Mouse (Mus musculus) CH12.LX (cell line): ENCODE measurements at regions not wholly inside any gene's neighbourhood (a gene's known extent, or its start where the extent isn't known, plus 50 kb on each side); places are given as distances from the start of the nearest gene placed in this dataset.

ENCODE experiments used
- DNase-seq: peaks from one replicate; pipeline ENCODE4 v3.0.0-alpha.2; 2013; ENCODE audit errors: extremely low read depth
- H3K27ac ChIP-seq: 2 replicates; pipeline ENCODE4 v1.5.1; 2012; ENCODE audit warnings: low read depth, mild to moderate bottlenecking, control low read depth, moderate library complexity; ENCODE audit not compliant: insufficient read depth
- H3K27me3 ChIP-seq: replicated peaks from 2 replicates; pipeline ENCODE3; 2012; ENCODE audit warnings: inconsistent platforms
- H3K36me3 ChIP-seq, 2 experiments: replicated peaks in 1 of 2; 2 replicates each; pipeline versions ENCODE3 to v1.6.1; 2012; ENCODE audit warnings: inconsistent platforms in 1 of 2, low read length in 1 of 2, mild to moderate bottlenecking in 1 of 2, mixed read lengths in 1 of 2, moderate library complexity in 1 of 2; ENCODE audit not compliant: control insufficient read depth in 1 of 2, insufficient read depth in 1 of 2
- H3K4me1 ChIP-seq, 2 experiments: 2 replicates each; pipeline ENCODE4 v1.6.1; 2012; ENCODE audit warnings: inconsistent platforms in 1 of 2, moderate library complexity in 1 of 2; ENCODE audit not compliant: insufficient read depth in 2 of 2, control insufficient read depth in 1 of 2
- H3K4me2 ChIP-seq: 2 replicates; pipeline ENCODE4 v1.6.1; 2012; ENCODE audit warnings: low read depth, mild to moderate bottlenecking, control low read depth; ENCODE audit not compliant: poor library complexity, insufficient read depth, severe bottlenecking
- H3K4me3 ChIP-seq, 3 experiments: fragments of 150-350 bp in 1 of 3; sonication (generic) in 1 of 3; replicated peaks in 1 of 3; 2 replicates each; pipeline versions ENCODE3 to v1.5.1; 2011 to 2012; ENCODE audit warnings: low read depth in 2 of 3, low read length in 2 of 3, mild to moderate bottlenecking in 2 of 3, moderate library complexity in 2 of 3, control low read depth in 1 of 3, improper control_type of control experiment in 1 of 3, inconsistent platforms in 1 of 3, mixed read lengths in 1 of 3; ENCODE audit not compliant: poor library complexity in 1 of 3
- H3K79me2 ChIP-seq: replicated peaks from 2 replicates; pipeline ENCODE4 v1.6.1; 2012; ENCODE audit warnings: mild to moderate bottlenecking, moderate library complexity; ENCODE audit not compliant: control insufficient read depth, poor library complexity, insufficient read depth, severe bottlenecking; ENCODE audit errors: extremely low read depth
- H3K9ac ChIP-seq: 2 replicates; pipeline ENCODE4 v1.6.1; 2012; ENCODE audit warnings: low read depth, mild to moderate bottlenecking, control low read depth, moderate library complexity; ENCODE audit not compliant: insufficient read depth
- H3K9me3 ChIP-seq: replicated peaks from 2 replicates; pipeline ENCODE3; 2012; ENCODE audit warnings: low read length, inconsistent platforms, mixed read lengths
- CHD2 ChIP-seq: IDR thresholded peaks from 2 replicates; pipeline ENCODE4 v1.6.1; 2011; ENCODE audit warnings: low read length, improper control_type of control experiment
- E2F4 ChIP-seq: IDR thresholded peaks from 2 replicates; pipeline ENCODE4 v1.6.1; 2011; ENCODE audit warnings: low read depth, low read length, improper control_type of control experiment; ENCODE audit not compliant: insufficient replicate concordance
- HCFC1 ChIP-seq: IDR thresholded peaks from 2 replicates; pipeline ENCODE4 v1.6.1; 2012; ENCODE audit warnings: low read depth, mild to moderate bottlenecking, inconsistent platforms, low read length, improper control_type of control experiment
- IRF4 ChIP-seq: IDR thresholded peaks from 2 replicates; pipeline ENCODE4 v1.6.1; 2014; ENCODE audit warnings: low read depth, mild to moderate bottlenecking, inconsistent platforms, low read length, improper control_type of control experiment
- JUND ChIP-seq: conservative IDR thresholded peaks from 2 replicates; pipeline ENCODE4 v1.6.1; 2011; ENCODE audit warnings: low read depth, low read length, improper control_type of control experiment
- KAT2A ChIP-seq: IDR thresholded peaks from 2 replicates; pipeline ENCODE4 v1.6.1; 2012; ENCODE audit warnings: low read length, improper control_type of control experiment, inconsistent platforms; ENCODE audit not compliant: insufficient replicate concordance
- MAFK ChIP-seq: IDR thresholded peaks from 2 replicates; pipeline ENCODE4 v1.6.1; 2011; ENCODE audit warnings: low read length, improper control_type of control experiment; ENCODE audit not compliant: insufficient replicate concordance
- MAX ChIP-seq: IDR thresholded peaks from 2 replicates; pipeline ENCODE4 v1.6.1; 2011; ENCODE audit warnings: low read length, improper control_type of control experiment
- NELFE ChIP-seq: IDR thresholded peaks from 2 replicates; pipeline ENCODE4 v1.6.1; 2011; ENCODE audit warnings: low read depth, low read length, improper control_type of control experiment
- PAX5 ChIP-seq: IDR thresholded peaks from 2 replicates; pipeline ENCODE4 v1.6.1; 2012; ENCODE audit warnings: low read length, inconsistent platforms, mixed read lengths
- POLR2A ChIP-seq: IDR thresholded peaks from 2 replicates; pipeline ENCODE4 v1.6.1; 2011; ENCODE audit warnings: low read depth, mild to moderate bottlenecking, improper control_type of control experiment, low read length
- RAD21 ChIP-seq: IDR thresholded peaks from 2 replicates; pipeline ENCODE4 v1.6.1; 2011; ENCODE audit warnings: low read depth, mild to moderate bottlenecking, low read length, improper control_type of control experiment, moderate library complexity
- RCOR1 ChIP-seq: conservative IDR thresholded peaks from 2 replicates; pipeline ENCODE4 v1.6.1; 2012; ENCODE audit warnings: low read depth, mild to moderate bottlenecking, inconsistent platforms, low read length, improper control_type of control experiment
- SIN3A ChIP-seq: IDR thresholded peaks from 2 replicates; pipeline ENCODE4 v1.6.1; 2012; ENCODE audit warnings: low read length, improper control_type of control experiment, inconsistent platforms
- TBP ChIP-seq: conservative IDR thresholded peaks from 2 replicates; pipeline ENCODE4 v1.6.1; 2011; ENCODE audit warnings: low read depth, low read length, improper control_type of control experiment
- TCF12 ChIP-seq: IDR thresholded peaks from 2 replicates; pipeline ENCODE4 v1.6.1; 2014; ENCODE audit warnings: low read depth, mild to moderate bottlenecking, inconsistent platforms, low read length, improper control_type of control experiment
- USF2 ChIP-seq: conservative IDR thresholded peaks from 2 replicates; pipeline ENCODE4 v1.6.1; 2011; ENCODE audit warnings: low read depth, low read length, improper control_type of control experiment
- ZMIZ1 ChIP-seq: IDR thresholded peaks from 2 replicates; pipeline ENCODE4 v1.6.1; 2012; ENCODE audit warnings: low read depth, mild to moderate bottlenecking, inconsistent platforms, low read length, improper control_type of control experiment
- dilution Hi-C: fragments of 300-500 bp; cut with MboI; formaldehyde crosslinking; loops from 2 replicates; pipeline ENCODE4 v1.14.3; 2020; ENCODE audit warnings: low sequenced_read_pairs; ENCODE audit not compliant: extremely low pct_unique_long_range_greater_than_20kb, extremely low pct_ligation_motif_present
- in situ Hi-C: fragments of 300-500 bp; cut with MboI; formaldehyde crosslinking; loops from 3 replicates; pipeline ENCODE4 v1.14.3; 2019; ENCODE audit warnings: low sequenced_read_pairs, low pct_ligation_motif_present, low pct_unique_long_range_greater_than_20kb, mixed read lengths

DNA sequence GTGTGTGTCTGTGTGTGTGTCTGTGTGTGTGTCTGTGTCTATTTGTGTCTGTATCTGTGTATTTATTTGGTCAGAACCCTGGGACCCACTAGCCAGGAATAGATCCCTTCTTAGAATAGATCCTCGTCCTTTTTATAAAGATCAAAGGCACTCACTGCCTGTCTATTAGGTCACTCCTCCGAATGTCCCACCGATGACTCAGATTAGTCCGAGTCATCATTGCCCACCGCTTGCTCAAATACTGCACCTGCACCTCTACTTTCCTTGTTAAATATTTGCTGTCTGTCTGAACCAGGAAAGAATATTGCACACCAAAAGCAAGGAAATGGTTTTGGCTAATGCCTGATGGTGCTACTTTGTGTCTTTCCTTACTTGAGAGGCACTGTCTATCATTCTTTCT, 112.7 kb downstream of the Mreg start:
- no peaks in the 10 kb centered on the region for H3K36me3 ChIP-seq
- in situ Hi-C loops, result no loop called here

DNA sequence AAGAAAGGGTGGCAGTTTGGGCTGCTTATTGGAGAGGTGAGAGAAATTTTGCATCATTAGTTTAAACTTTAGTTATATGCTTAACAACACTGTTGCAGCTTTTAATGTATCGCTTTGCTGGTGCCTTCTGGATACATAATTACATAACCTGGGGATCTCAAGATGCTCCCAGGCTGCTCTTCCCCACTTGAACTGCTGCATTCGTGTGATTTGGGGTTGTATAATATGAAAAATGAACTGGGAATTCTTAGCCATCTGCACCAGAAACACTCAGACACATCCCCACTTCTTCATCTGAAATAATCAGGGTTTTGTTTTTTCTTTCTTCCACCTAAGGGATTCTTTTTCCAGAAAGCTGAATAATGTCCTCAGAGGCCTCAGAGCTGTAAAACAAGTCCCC, 120.8 kb downstream of the Mreg start:
- no peaks in the 10 kb centered on the region for H3K36me3 ChIP-seq
- dilution Hi-C loops (no loop called here), in situ Hi-C loops (no loop called here)
- no peak for TF ChIP-seq HCFC1
- no peak for TF ChIP-seq USF2
- no peak for TF ChIP-seq POLR2A
- TF ChIP-seq CHD2, result no peak
- no peak for TF ChIP-seq KAT2A
- no peak for TF ChIP-seq IRF4
- no peak for TF ChIP-seq TBP
- no peak for TF ChIP-seq ZMIZ1
- no peak for TF ChIP-seq PAX5
- no peak for TF ChIP-seq RAD21
- no peak for TF ChIP-seq NELFE
- no peak for TF ChIP-seq JUND
- no peak for TF ChIP-seq MAFK
- H3K27ac ChIP-seq, result no peak overlapping the region
- H3K4me2 ChIP-seq, result no peak overlapping the region
- no peak for DNase-seq
- no peak overlapping the region for H3K4me3 ChIP-seq
- peaks cover 0 to 8% of the 10 kb centered on the region in 2 experiments; a peak in 1 of 4 replicates for H3K4me1 ChIP-seq
- peaks cover 3% of the 10 kb centered on the region for H3K9me3 ChIP-seq
- no peaks in the 10 kb centered on the region for H3K27me3 ChIP-seq
- H3K9ac ChIP-seq, result no peak overlapping the region
- H3K79me2 ChIP-seq, result no peaks in the 10 kb centered on the region

More for the DNA sequence above, 112.7 kb downstream of the Mreg start:
- no peak overlapping the region for H3K27ac ChIP-seq
- no peak overlapping the region for H3K4me3 ChIP-seq
- no peak for DNase-seq
- no peaks in the 10 kb centered on the region for H3K27me3 ChIP-seq
- H3K9me3 ChIP-seq, result no peaks in the 10 kb centered on the region
- no peak overlapping the region for H3K9ac ChIP-seq
- dilution Hi-C loops, result no loop called here
- H3K79me2 ChIP-seq, result no peaks in the 10 kb centered on the region
- no peak overlapping the region for H3K4me2 ChIP-seq
- H3K4me1 ChIP-seq, result peaks cover 0 to 3% of the 10 kb centered on the region in 2 experiments; a peak in 1 of 4 replicates
- TF ChIP-seq MAX (no peak), RCOR1 (no peak), SIN3A (no peak), TCF12 (no peak), RAD21 (no peak), E2F4 (no peak), NELFE (no peak)
